Comparison of ENCODE assay signal across 9 mouse cellular contexts in genomic region chr9:110246321-110246640, GRCm38 (mm10). TPM values are rescaled to one million over a fixed set of nuclear protein-coding genes. Genes with fewer than 3 reads are reported as not detected.
DNase-seq lines count a peak whose midpoint lies in the region; ATAC-seq and TF ChIP-seq lines count a peak whose summit lies in the region.
"Had no signal": no experiment of that assay in that cellular context is flagged by ENCODE, and none has a peak within 500 bp of the region (broad histone marks: within the 10 kb centered on the region; RNA-seq: fewer than 3 reads in every experiment).

No protein-coding gene starts in this region.

- ATAC-seq in heart, embryonic 11.5 days (replicated peaks; ENCODE audit: insufficient number of reproducible peaks, low FRiP score, low TSS enrichment), result peak; percentile 15; the same call in 1 of the 2 replicates
- 0 out of 2 replicates have a peak, but pooled peaks have one; percentile 0 for ATAC-seq in forebrain, embryonic 16.5 days
- ATAC-seq in liver, embryonic 16.5 days (ENCODE audit: low read depth), result 0 out of 2 replicates have a peak, but pooled peaks have one; percentile 13
- no peak for ATAC-seq in CD4-positive, CD25-positive, alpha-beta regulatory T cell, adult 4 months

- H3K27me3 ChIP-seq in heart, embryonic 11.5 days (ENCODE audit: control insufficient read depth, insufficient read depth, low read length), result peaks cover 30% of the 10 kb centered on the region
- H3K27me3 ChIP-seq in ES-Bruce4 (ENCODE audit: control insufficient read depth, insufficient read depth, low read length, poor library complexity, severe bottlenecking), result 0 out of 2 replicates have a peak, but pooled peaks cover 1% of the 10 kb centered on the region
- H3K27me3 ChIP-seq in forebrain, embryonic 16.5 days (replicated peaks; ENCODE audit: control insufficient read depth, insufficient read depth, low read length), result no peaks in the 10 kb centered on the region
- H3K27me3 ChIP-seq in liver, embryonic 16.5 days (ENCODE audit: control insufficient read depth, insufficient read depth, low read depth, low read length), result peaks cover 38% of the 10 kb centered on the region
- H3K27me3 ChIP-seq: CH12.LX had no signal

- no peaks in the 10 kb centered on the region for H3K36me3 ChIP-seq in heart, embryonic 11.5 days (ENCODE audit: control insufficient read depth, insufficient read depth, low read length)
- H3K36me3 ChIP-seq in ES-Bruce4 (ENCODE audit: control insufficient read depth, insufficient read depth, low read length, poor library complexity, severe bottlenecking), result no peaks in the 10 kb centered on the region
- H3K36me3 ChIP-seq in forebrain, embryonic 16.5 days (ENCODE audit: control insufficient read depth, insufficient read depth), result no peaks in the 10 kb centered on the region
- no peaks in the 10 kb centered on the region for H3K36me3 ChIP-seq in liver, embryonic 16.5 days (ENCODE audit: control insufficient read depth, insufficient read depth)

- H3K27ac ChIP-seq in heart, embryonic 11.5 days (ENCODE audit: low read depth, low read length), result no peak overlapping the region
- no peak overlapping the region for H3K27ac ChIP-seq in ES-Bruce4 (ENCODE audit: insufficient read depth, low read length)
- 0 out of 2 replicates have a peak overlapping the region, but pooled peaks have one; percentile 30 for H3K27ac ChIP-seq in forebrain, embryonic 16.5 days (ENCODE audit: low read length)
- no peak overlapping the region for H3K27ac ChIP-seq in liver, embryonic 16.5 days (ENCODE audit: low read length)

- TF ChIP-seq EP300 in ES-Bruce4 (IDR thresholded peaks at IDR 0.05; ENCODE audit: insufficient read depth, low read depth, low read length), result no peak

- H3K4me2 ChIP-seq in heart, embryonic 11.5 days, result peak overlapping the region; percentile 95
- H3K4me2 ChIP-seq in forebrain, embryonic 16.5 days (ENCODE audit: low read length), result peak overlapping the region; percentile 95
- H3K4me2 ChIP-seq in liver, embryonic 16.5 days (ENCODE audit: low read depth, low read length), result peak overlapping the region; percentile 85

- H3K9ac ChIP-seq in heart, embryonic 11.5 days (ENCODE audit: low read depth, low read length), result peak overlapping the region; percentile 54; the same call in 1 of the 2 replicates
- no peak overlapping the region for H3K9ac ChIP-seq in ES-Bruce4 (ENCODE audit: low read depth, poor library complexity, severe bottlenecking)
- peak overlapping the region; percentile 81 for H3K9ac ChIP-seq in forebrain, embryonic 16.5 days (replicated peaks; ENCODE audit: low read depth, low read length)
- no peak overlapping the region for H3K9ac ChIP-seq in liver, embryonic 16.5 days (ENCODE audit: low read depth, low read length)

- no peak for TF ChIP-seq POLR2A in ES-Bruce4 (IDR thresholded peaks at IDR 0.05; ENCODE audit: insufficient read depth, low read length)

- H3K9me3 ChIP-seq in heart, embryonic 11.5 days (replicated peaks; ENCODE audit: control insufficient read depth, low read length), result no peaks in the 10 kb centered on the region
- no peaks in the 10 kb centered on the region for H3K9me3 ChIP-seq in ES-Bruce4 (replicated peaks; ENCODE audit: control insufficient read depth, insufficient read depth, low read length, poor library complexity, severe bottlenecking)
- no peaks in the 10 kb centered on the region for H3K9me3 ChIP-seq in forebrain, embryonic 16.5 days (ENCODE audit: control insufficient read depth, low read length)
- no peaks in the 10 kb centered on the region for H3K9me3 ChIP-seq in liver, embryonic 16.5 days (replicated peaks; ENCODE audit: control insufficient read depth, low read length)

- peak overlapping the region; percentile 74 for H3K4me3 ChIP-seq in heart, embryonic 11.5 days (ENCODE audit: low read depth, low read length)
- peak overlapping the region; percentile 50 for H3K4me3 ChIP-seq in ES-Bruce4 (ENCODE audit: low read depth, low read length)
- H3K4me3 ChIP-seq in forebrain, embryonic 16.5 days (replicated peaks; ENCODE audit: low read length), result peak overlapping the region; percentile 85
- peak overlapping the region; percentile 65 for H3K4me3 ChIP-seq in liver, embryonic 16.5 days (ENCODE audit: low read depth, low read length)

- H3K4me1 ChIP-seq in heart, embryonic 11.5 days (ENCODE audit: control insufficient read depth, insufficient read depth, low read length), result peaks cover 18% of the 10 kb centered on the region
- peaks cover 4% of the 10 kb centered on the region for H3K4me1 ChIP-seq in ES-Bruce4 (ENCODE audit: control insufficient read depth, insufficient read depth, low read length)
- H3K4me1 ChIP-seq in forebrain, embryonic 16.5 days (replicated peaks; ENCODE audit: control insufficient read depth, insufficient read depth, low read length), result peaks cover 47% of the 10 kb centered on the region
- H3K4me1 ChIP-seq in liver, embryonic 16.5 days (ENCODE audit: control insufficient read depth, low read depth, low read length), result peaks cover 8% of the 10 kb centered on the region

- WGBS in heart, embryonic 11.5 days (ENCODE audit: insufficient replicate concordance), result 43% methylated on average over 12 of the region's 13 CpGs
- 33% methylated on average over 13 of the region's 13 CpGs for WGBS in forebrain, embryonic 16.5 days
- WGBS in liver, embryonic 16.5 days (ENCODE audit: insufficient replicate concordance), result 38% methylated on average over 13 of the region's 13 CpGs

- no peak for DNase-seq in heart, adult 9 months (ENCODE audit: low spot score in 2 of 2)
- no peak for DNase-seq in adrenal gland, adult (ENCODE audit: inconsistent age in 2 of 2, low spot score in 1 of 2)
- no peak for DNase-seq in adrenal gland, adult 8-10 months

- no peak for TF ChIP-seq CTCF in ES-Bruce4 (IDR thresholded peaks at IDR 0.05; ENCODE audit: low read depth, low read length)

RNA-seq across cellular contexts. Expression of gene Cspg5, which starts 2.7 kb away (rescaled TPM):
- 0.66 and 1.3 TPM in 2 replicates for polyA plus RNA-seq in heart, embryonic 11.5 days (2014; fragmentation: Nextera tagmentation; extraction: Ambion mirVana)
- 1.0 and 1.2 TPM in 2 replicates for polyA plus RNA-seq in ES-Bruce4 (2011; ENCODE audit: insufficient read depth, insufficient read length, low read depth, missing spikeins)
- 98.9 and 115 TPM in 2 replicates for polyA plus RNA-seq in forebrain, embryonic 16.5 days (2015; fragmentation: Nextera tagmentation; extraction: Ambion mirVana)
- 0.18 and 0.22 TPM in 2 replicates for polyA plus RNA-seq in liver, embryonic 16.5 days (2015; fragmentation: Nextera tagmentation; extraction: Ambion mirVana)
- polyA plus RNA-seq in CD4-positive, CD25-positive, alpha-beta regulatory T cell, adult 4 months (2017; shearing (Covaris generic)), result under 1 TPM; 0.24 to 0.57 TPM
- total RNA-seq in adrenal gland, adult 8-10 months (2022), result 10 to 100 TPM; 18.1 to 30.7 (median 25.3) TPM

RNA-seq across cellular contexts. Expression of gene Elp6, which starts 58.7 kb away (rescaled TPM):
- 17.4 and 18.7 TPM in 2 replicates for polyA plus RNA-seq in heart, embryonic 11.5 days (2014; fragmentation: Nextera tagmentation; extraction: Ambion mirVana)
- 8.5 and 9.0 TPM in 2 replicates for polyA plus RNA-seq in ES-Bruce4 (2011; ENCODE audit: insufficient read depth, insufficient read length, low read depth, missing spikeins)
- polyA plus RNA-seq in forebrain, embryonic 16.5 days (2015; fragmentation: Nextera tagmentation; extraction: Ambion mirVana), result 34.3 and 36.8 TPM in 2 replicates
- 6.0 and 6.1 TPM in 2 replicates for polyA plus RNA-seq in liver, embryonic 16.5 days (2015; fragmentation: Nextera tagmentation; extraction: Ambion mirVana)
- polyA plus RNA-seq in CD4-positive, CD25-positive, alpha-beta regulatory T cell, adult 4 months (2017; shearing (Covaris generic)), result 10 to 100 TPM; 13.5 to 23.8 TPM
- 10 to 100 TPM; 10.5 to 14.6 (median 12.2) TPM for total RNA-seq in adrenal gland, adult 8-10 months (2022)

Comparison
In these comparisons a context has a peak if more than half of its experiments do, and no peak if none do; other contexts are left out.
1. H3K9ac ChIP-seq: peak in heart, embryonic 11.5 days (single experiment) and forebrain, embryonic 16.5 days (single experiment); none in ES-Bruce4 (single experiment) and liver, embryonic 16.5 days (single experiment).
2. RNA of gene Cspg5, which starts 2.7 kb away (polyA plus RNA-seq): 98.9 to 115 TPM in forebrain, embryonic 16.5 days; 1.0 to 1.2 TPM in ES-Bruce4, 0.66 to 1.3 TPM in heart, embryonic 11.5 days, 0.24 to 0.57 TPM in CD4-positive, CD25-positive, alpha-beta regulatory T cell, adult 4 months and 0.18 to 0.22 TPM in liver, embryonic 16.5 days; every median in the first group is over 10 times any median in the second.
3. Peak in every context shown above with its lines, with median percentiles within 50 percentile points of each other: H3K4me2 ChIP-seq and H3K4me3 ChIP-seq.